Mouse (Mus musculus): ENCODE data around the gene Bend7. TPM values are rescaled to one million over a fixed set of nuclear protein-coding genes. Genes with fewer than 3 reads are reported as not detected.
A peak's percentile ranks its signal among the peaks of the same experiment; 100 is the strongest.

Bend7 gene
- polyA plus RNA-seq, 1 experiment from 2014 or later = 1.4 TPM

GRCm38 (mm10) chr2:4736798-4737155 is 19.1 kb downstream of the Bend7 start:
- H3K36me3 ChIP-seq (replicated peaks) = no peaks in the 10 kb centered on the region
- no peak overlapping the region for H3K4me3 ChIP-seq (replicated peaks)
- no peak overlapping the region for H3K27ac ChIP-seq (replicated peaks)
- no peak overlapping the region for H3K9ac ChIP-seq
- WGBS (ENCODE audit: insufficient replicate concordance) = 61% methylated on average over 4 of the region's 4 CpGs
- no peak for ATAC-seq (ENCODE audit: insufficient read depth)
- no peak overlapping the region for H3K4me2 ChIP-seq
- no peaks in the 10 kb centered on the region for H3K4me1 ChIP-seq (replicated peaks)
- H3K27me3 ChIP-seq = no peaks in the 10 kb centered on the region
- no peaks in the 10 kb centered on the region for H3K9me3 ChIP-seq (replicated peaks)

GRCm38 (mm10) chr2:4751918-4752317 is 34.3 kb downstream of the Bend7 start:
- Histone ChIP-seq H3K9ac (no peak overlapping the region), H3K36me3 (replicated peaks) (no peaks in the 10 kb centered on the region), H3K4me3 (replicated peaks) (no peak overlapping the region), H3K4me2 (no peak overlapping the region), H3K27ac (replicated peaks) (no peak overlapping the region), H3K4me1 (replicated peaks) (no peaks in the 10 kb centered on the region), H3K9me3 (replicated peaks) (no peaks in the 10 kb centered on the region), H3K27me3 (no peaks in the 10 kb centered on the region)
- ATAC-seq (ENCODE audit: insufficient read depth) = no peak
- 68% methylated on average over 6 of the region's 6 CpGs for WGBS (ENCODE audit: insufficient replicate concordance)

- H3K4me3 ChIP-seq (replicated peaks) = no peak overlapping the region
- H3K9me3 ChIP-seq (replicated peaks) = no peaks in the 10 kb centered on the region
- no peak overlapping the region for H3K4me2 ChIP-seq
- 46% methylated on average over 8 of the region's 8 CpGs for WGBS (ENCODE audit: insufficient replicate concordance)
- no peaks in the 10 kb centered on the region for H3K4me1 ChIP-seq (replicated peaks)
- no peak for ATAC-seq (ENCODE audit: insufficient read depth)
- no peaks in the 10 kb centered on the region for H3K27me3 ChIP-seq
- H3K27ac ChIP-seq (replicated peaks) = no peak overlapping the region
- H3K36me3 ChIP-seq (replicated peaks) = no peaks in the 10 kb centered on the region
- H3K9ac ChIP-seq = no peak overlapping the region
Observed at GRCm38 (mm10) chr2:4755716-4756115, 38.1 kb downstream of the Bend7 start.

- WGBS (ENCODE audit: insufficient replicate concordance) = 59% methylated on average over 3 of the region's 3 CpGs
Observed at GRCm38 (mm10) chr2:4757218-4757617, 39.6 kb downstream of the Bend7 start.

GRCm38 (mm10) chr2:4760741-4761140 is 43.1 kb downstream of the Bend7 start:
- H3K4me3 ChIP-seq (replicated peaks) = no peak overlapping the region
- no peak for ATAC-seq (ENCODE audit: insufficient read depth)
- H3K27ac ChIP-seq (replicated peaks) = no peak overlapping the region
- WGBS (ENCODE audit: insufficient replicate concordance) = 41% methylated on average over 5 of the region's 5 CpGs
- no peaks in the 10 kb centered on the region for H3K36me3 ChIP-seq (replicated peaks)
- no peaks in the 10 kb centered on the region for H3K9me3 ChIP-seq (replicated peaks)
- H3K27me3 ChIP-seq = no peaks in the 10 kb centered on the region
- no peak overlapping the region for H3K4me2 ChIP-seq
- H3K9ac ChIP-seq = no peak overlapping the region
- H3K4me1 ChIP-seq (replicated peaks) = no peaks in the 10 kb centered on the region

More at GRCm38 (mm10) chr2:4757218-4757617, 39.6 kb downstream of the Bend7 start:
- Histone ChIP-seq H3K27me3 (no peaks in the 10 kb centered on the region), H3K9me3 (replicated peaks) (no peaks in the 10 kb centered on the region), H3K4me2 (no peak overlapping the region), H3K27ac (replicated peaks) (no peak overlapping the region), H3K9ac (no peak overlapping the region), H3K36me3 (replicated peaks) (no peaks in the 10 kb centered on the region), H3K4me1 (replicated peaks) (no peaks in the 10 kb centered on the region), H3K4me3 (replicated peaks) (no peak overlapping the region)
- no peak for ATAC-seq (ENCODE audit: insufficient read depth)

- Histone ChIP-seq H3K4me2 (no peak overlapping the region), H3K27me3 (no peaks in the 10 kb centered on the region), H3K27ac (replicated peaks) (no peak overlapping the region), H3K9ac (no peak overlapping the region), H3K36me3 (replicated peaks) (no peaks in the 10 kb centered on the region), H3K4me3 (replicated peaks) (no peak overlapping the region), H3K4me1 (replicated peaks) (no peaks in the 10 kb centered on the region), H3K9me3 (replicated peaks) (no peaks in the 10 kb centered on the region)
- no peak for ATAC-seq (ENCODE audit: insufficient read depth)
- 63% methylated on average over 5 of the region's 5 CpGs for WGBS (ENCODE audit: insufficient replicate concordance)
Observed at GRCm38 (mm10) chr2:4761906-4762305, 44.3 kb downstream of the Bend7 start.

GRCm38 (mm10) chr2:4764071-4764470 is 46.4 kb downstream of the Bend7 start:
- Histone ChIP-seq H3K27ac (replicated peaks) (no peak overlapping the region), H3K27me3 (no peaks in the 10 kb centered on the region), H3K4me1 (replicated peaks) (no peaks in the 10 kb centered on the region), H3K4me2 (no peak overlapping the region), H3K9ac (no peak overlapping the region), H3K9me3 (replicated peaks) (no peaks in the 10 kb centered on the region), H3K4me3 (replicated peaks) (no peak overlapping the region), H3K36me3 (replicated peaks) (no peaks in the 10 kb centered on the region)
- ATAC-seq (ENCODE audit: insufficient read depth) = no peak
- 63% methylated on average over 3 of the region's 3 CpGs for WGBS (ENCODE audit: insufficient replicate concordance)

- Histone ChIP-seq H3K9ac (no peak overlapping the region), H3K27ac (replicated peaks) (no peak overlapping the region), H3K9me3 (replicated peaks) (no peaks in the 10 kb centered on the region), H3K4me2 (no peak overlapping the region), H3K36me3 (replicated peaks) (no peaks in the 10 kb centered on the region), H3K27me3 (no peaks in the 10 kb centered on the region), H3K4me1 (replicated peaks) (no peaks in the 10 kb centered on the region), H3K4me3 (replicated peaks) (no peak overlapping the region)
- 56% methylated on average over 2 of the region's 2 CpGs for WGBS (ENCODE audit: insufficient replicate concordance)
- ATAC-seq (ENCODE audit: insufficient read depth) = no peak
Observed at GRCm38 (mm10) chr2:4770376-4770775, 52.7 kb downstream of the Bend7 start.

- WGBS (ENCODE audit: insufficient replicate concordance) = 75% methylated on average over 6 of the region's 6 CpGs
- ATAC-seq (ENCODE audit: insufficient read depth) = no peak
- Histone ChIP-seq H3K27ac (replicated peaks) (no peak overlapping the region), H3K9ac (no peak overlapping the region), H3K4me2 (no peak overlapping the region), H3K36me3 (replicated peaks) (no peaks in the 10 kb centered on the region), H3K4me1 (replicated peaks) (no peaks in the 10 kb centered on the region), H3K27me3 (no peaks in the 10 kb centered on the region), H3K4me3 (replicated peaks) (no peak overlapping the region), H3K9me3 (replicated peaks) (no peaks in the 10 kb centered on the region)
Observed at GRCm38 (mm10) chr2:4773911-4774310, 56.3 kb downstream of the Bend7 start.

GRCm38 (mm10) chr2:4777291-4777690 is 59.7 kb downstream of the Bend7 start:
- Histone ChIP-seq H3K4me2 (no peak overlapping the region), H3K4me1 (replicated peaks) (no peaks in the 10 kb centered on the region), H3K36me3 (replicated peaks) (no peaks in the 10 kb centered on the region), H3K27ac (replicated peaks) (no peak overlapping the region), H3K4me3 (replicated peaks) (no peak overlapping the region), H3K27me3 (no peaks in the 10 kb centered on the region), H3K9ac (no peak overlapping the region), H3K9me3 (replicated peaks) (no peaks in the 10 kb centered on the region)
- WGBS (ENCODE audit: insufficient replicate concordance) = 55% methylated on average over 8 of the region's 8 CpGs
- ATAC-seq (ENCODE audit: insufficient read depth) = peak; percentile 47; the same call in 1 of the 2 replicates

GRCm38 (mm10) chr2:4781641-4782040 is 64.0 kb downstream of the Bend7 start:
- Histone ChIP-seq H3K9ac (no peak overlapping the region), H3K4me3 (replicated peaks) (no peak overlapping the region), H3K9me3 (replicated peaks) (no peaks in the 10 kb centered on the region), H3K4me1 (replicated peaks) (no peaks in the 10 kb centered on the region), H3K4me2 (no peak overlapping the region), H3K27ac (replicated peaks) (no peak overlapping the region), H3K36me3 (replicated peaks) (no peaks in the 10 kb centered on the region), H3K27me3 (no peaks in the 10 kb centered on the region)
- 51% methylated on average over 3 of the region's 3 CpGs for WGBS (ENCODE audit: insufficient replicate concordance)
- no peak for ATAC-seq (ENCODE audit: insufficient read depth)

GRCm38 (mm10) chr2:4782401-4782800 is 64.8 kb downstream of the Bend7 start:
- Histone ChIP-seq H3K4me2 (no peak overlapping the region), H3K27ac (replicated peaks) (no peak overlapping the region), H3K4me1 (replicated peaks) (no peaks in the 10 kb centered on the region), H3K27me3 (no peaks in the 10 kb centered on the region), H3K4me3 (replicated peaks) (no peak overlapping the region), H3K9ac (no peak overlapping the region), H3K36me3 (replicated peaks) (no peaks in the 10 kb centered on the region), H3K9me3 (replicated peaks) (no peaks in the 10 kb centered on the region)
- no peak for ATAC-seq (ENCODE audit: insufficient read depth)
- 62% methylated on average over 4 of the region's 4 CpGs for WGBS (ENCODE audit: insufficient replicate concordance)
